ENCODE assay signal across 18 mouse cellular contexts in the genomic region with DNA sequence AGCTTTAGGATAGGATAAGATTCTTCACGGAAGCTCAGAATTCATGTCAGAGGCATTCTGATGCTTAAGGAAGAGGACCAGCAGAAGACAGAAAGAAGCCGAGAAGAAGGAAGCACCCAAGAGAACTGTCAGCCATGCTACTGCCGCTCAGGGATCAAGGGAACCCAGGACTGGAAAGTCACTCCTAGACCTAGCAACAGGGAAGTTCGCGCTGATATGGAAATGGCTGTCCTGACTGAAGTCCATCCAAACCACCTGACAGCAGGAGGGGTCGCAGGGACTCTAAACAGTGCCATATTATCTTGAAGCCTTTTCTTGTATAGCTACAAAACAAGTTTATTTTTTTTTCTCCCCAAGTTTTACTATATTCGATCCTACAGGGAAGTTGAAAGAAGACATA.
"Had no signal": no experiment of that assay in that cellular context is flagged by ENCODE, and none has a peak within 500 bp of the region (broad histone marks: within the 10 kb centered on the region; RNA-seq: fewer than 3 reads in every experiment).

No protein-coding gene starts in this region.

- ATAC-seq: liver, postnatal 0 days; lung, postnatal 0 days; midbrain, embryonic 13.5 days; midbrain, embryonic 15.5 days had no signal

- H3K27ac ChIP-seq: lung, embryonic 15.5 days; macrophage; midbrain, embryonic 13.5 days; midbrain, embryonic 15.5 days; neural tube, embryonic 12.5 days; stomach, embryonic 15.5 days; stomach, postnatal 0 days had no signal

- DNase-seq: liver, postnatal 0 days; lung, adult 2 months; lung, postnatal 14 days; lung, postnatal 36 days; right cerebral cortex, postnatal 14 days; thymus, adult 2 months; thymus, postnatal 25 days; thymus, postnatal 4 days had no signal

- H3K36me3 ChIP-seq: lung, embryonic 15.5 days; midbrain, embryonic 13.5 days; midbrain, embryonic 15.5 days; neural tube, embryonic 12.5 days; stomach, embryonic 15.5 days had no signal

- H3K9ac ChIP-seq: liver, postnatal 0 days; lung, embryonic 15.5 days; midbrain, embryonic 13.5 days; midbrain, embryonic 15.5 days; neural tube, embryonic 12.5 days; stomach, embryonic 15.5 days had no signal

- H3K4me2 ChIP-seq: lung, embryonic 15.5 days; midbrain, embryonic 11.5 days; midbrain, embryonic 13.5 days; midbrain, embryonic 15.5 days; neural tube, embryonic 12.5 days; stomach, embryonic 15.5 days had no signal

- H3K9me3 ChIP-seq: lung, embryonic 15.5 days; megakaryocyte, embryonic 14.5 days; midbrain, embryonic 13.5 days; midbrain, embryonic 15.5 days; neural tube, embryonic 12.5 days; stomach, embryonic 15.5 days had no signal

- H3K4me3 ChIP-seq: lung, embryonic 15.5 days; megakaryocyte, embryonic 14.5 days; midbrain, embryonic 13.5 days; midbrain, embryonic 15.5 days; neural tube, embryonic 12.5 days; stomach, embryonic 15.5 days had no signal

- H3K4me1 ChIP-seq: midbrain, embryonic 13.5 days; midbrain, embryonic 15.5 days; neural tube, embryonic 12.5 days; stomach, embryonic 15.5 days had no signal

- H3K27me3 ChIP-seq: lung, embryonic 15.5 days; midbrain, embryonic 13.5 days; midbrain, embryonic 15.5 days; neural tube, embryonic 12.5 days; stomach, embryonic 15.5 days had no signal
